Comparison of ENCODE assay signal across 28 mouse cellular contexts in genomic region chr2:84720718-84721117, GRCm38 (mm10). TPM values are rescaled to one million over a fixed set of nuclear protein-coding genes. Genes with fewer than 3 reads are reported as not detected.
"Had no signal": no experiment of that assay in that cellular context is flagged by ENCODE, and none has a peak within 500 bp of the region (broad histone marks: within the 10 kb centered on the region; RNA-seq: fewer than 3 reads in every experiment).

No protein-coding gene starts in this region.

- H3K27ac ChIP-seq: gastrocnemius, adult 2 months; heart, embryonic 10.5 days; hindbrain, embryonic 10.5 days; hindbrain, embryonic 12.5 days; hindbrain, embryonic 14.5 days; intestine, embryonic 15.5 days; kidney, postnatal 0 days; limb, embryonic 13.5 days; limb, embryonic 15.5 days had no signal

- H3K4me3 ChIP-seq: gastrocnemius, adult 2 months; heart, embryonic 10.5 days; heart, embryonic 12.5 days; hindbrain, embryonic 10.5 days; hindbrain, embryonic 12.5 days; intestine, embryonic 15.5 days; limb, embryonic 13.5 days; limb, embryonic 15.5 days had no signal

- H3K27me3 ChIP-seq: heart, embryonic 12.5 days; hindbrain, embryonic 12.5 days; intestine, embryonic 15.5 days; limb, embryonic 13.5 days; limb, embryonic 15.5 days had no signal

- H3K4me2 ChIP-seq: heart, embryonic 12.5 days; hindbrain, embryonic 12.5 days; hindbrain, embryonic 14.5 days; intestine, embryonic 15.5 days; limb, embryonic 13.5 days; limb, embryonic 15.5 days had no signal

- H3K9me3 ChIP-seq: heart, embryonic 10.5 days; heart, embryonic 12.5 days; hindbrain, embryonic 10.5 days; hindbrain, embryonic 12.5 days; intestine, embryonic 15.5 days; limb, embryonic 13.5 days; limb, embryonic 15.5 days had no signal

- H3K9ac ChIP-seq: heart, embryonic 12.5 days; hindbrain, embryonic 12.5 days; hindbrain, embryonic 14.5 days; intestine, embryonic 15.5 days; limb, embryonic 13.5 days; limb, embryonic 15.5 days; liver, embryonic 14.5 days had no signal

- ATAC-seq: hindbrain, embryonic 16.5 days; inflammation-experienced regulatory T-cells, adult 6 months; intestine, embryonic 15.5 days; intestine, postnatal 0 days had no signal

- DNase-seq: gastrocnemius, adult 2 months; gastrocnemius, postnatal 10 days; gastrocnemius, postnatal 25 days; heart, adult 18-20 months; heart, postnatal 10 days; heart, postnatal 4 days; kidney, adult 18-20 months; kidney, adult 8-10 months; kidney, postnatal 14 days; kidney, postnatal 36 days; layer of hippocampus, adult 9-11 months; layer of hippocampus, postnatal 36 days; left cerebral cortex, postnatal 4 days had no signal

RNA-seq across cellular contexts. Expression of gene Ypel4, which starts 13.1 kb away (rescaled TPM):
- total RNA-seq: granulocyte monocyte progenitor cell, adult 5-6 weeks; liver, adult 2 months had no signal

RNA-seq across cellular contexts. Expression of gene Gm19426, which starts 22.7 kb away (rescaled TPM):
- total RNA-seq: gastrocnemius, adult 2 months; granulocyte monocyte progenitor cell, adult 5-6 weeks had no signal
- polyA plus RNA-seq: inflammation-experienced regulatory T-cells, adult 6 months had no signal
